Mouse (Mus musculus): ENCODE data around the gene Trim40.
"Not testable (repeated sequence)": the region's sequence is repeated elsewhere in the genome, so short reads cannot be mapped to it uniquely, and the experiment has no call there.

Trim40 gene

DNA sequence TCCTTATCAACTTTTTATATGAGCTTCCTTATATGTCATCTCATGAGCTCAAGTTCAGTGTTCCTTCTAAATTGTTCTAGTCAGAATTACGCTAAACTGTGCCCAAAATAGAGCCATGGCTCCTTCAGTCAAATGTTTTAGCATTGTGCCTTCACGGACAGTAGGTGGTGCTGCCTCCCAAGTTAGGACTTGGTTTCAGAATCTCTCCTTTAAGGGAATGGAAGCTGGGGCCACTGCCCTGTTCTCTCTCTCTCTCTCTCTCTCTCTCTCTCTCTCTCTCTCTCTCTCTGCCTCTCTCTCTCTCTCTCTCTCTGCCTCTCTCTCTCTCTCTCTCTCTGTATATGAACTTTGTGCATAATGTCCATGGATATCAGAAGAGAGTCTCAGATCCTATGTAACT is 2.4 kb upstream of the Trim40 start:
- DNase-seq = peak; percentile 66 to 67

DNA sequence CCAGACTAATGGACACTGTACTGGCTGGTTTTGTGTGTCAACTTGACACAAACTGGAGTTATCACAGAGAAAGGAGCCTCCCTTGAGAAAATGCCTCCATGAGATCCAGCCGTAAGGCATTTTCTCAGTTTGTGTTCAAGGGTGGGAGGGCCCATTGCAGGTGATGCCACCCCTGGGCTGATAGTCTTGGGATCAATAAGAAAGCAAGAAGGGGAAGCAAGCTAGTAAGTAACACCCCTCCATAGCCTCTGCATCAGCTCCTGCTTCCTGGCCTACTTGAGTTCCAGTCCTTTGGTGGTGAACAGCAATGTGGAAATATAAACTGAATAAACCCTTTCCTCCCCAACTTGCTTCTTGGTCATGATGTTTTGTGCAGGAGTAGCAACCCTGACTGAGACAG is 1.6 kb upstream of the Trim40 start:
- not testable (repeated sequence) for DNase-seq

DNA sequence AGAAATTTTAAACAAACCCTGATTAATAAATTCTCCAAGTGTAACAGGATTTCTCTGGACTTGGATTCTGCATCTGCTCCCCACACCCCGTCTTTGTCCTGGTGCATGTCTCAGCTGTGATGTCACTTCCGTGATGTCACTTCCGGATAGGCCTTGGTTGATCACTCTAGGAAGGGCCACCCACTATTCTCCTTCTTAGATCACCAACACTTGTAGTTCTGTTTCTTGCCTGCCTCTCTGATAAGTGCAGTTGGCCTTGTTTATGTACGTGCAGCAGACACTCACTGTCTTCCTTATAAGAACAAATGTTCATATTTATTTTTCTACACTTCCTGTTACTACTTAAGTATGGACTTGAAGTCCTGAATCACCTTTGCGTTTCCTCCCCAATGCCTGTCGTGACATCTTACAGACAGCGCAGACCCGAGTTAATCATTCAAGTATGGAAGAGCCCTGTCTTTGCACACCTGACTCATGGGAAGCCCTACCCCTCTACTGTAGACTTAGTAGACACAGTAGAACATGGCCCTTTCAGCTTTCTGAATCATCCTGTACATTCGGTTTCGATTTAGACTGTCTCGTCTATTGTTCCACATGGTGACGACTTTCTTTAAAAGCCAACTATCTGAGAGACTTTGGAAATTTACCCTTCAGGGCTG is 4.7 kb downstream of the Trim40 start:
- no peak for DNase-seq

DNA sequence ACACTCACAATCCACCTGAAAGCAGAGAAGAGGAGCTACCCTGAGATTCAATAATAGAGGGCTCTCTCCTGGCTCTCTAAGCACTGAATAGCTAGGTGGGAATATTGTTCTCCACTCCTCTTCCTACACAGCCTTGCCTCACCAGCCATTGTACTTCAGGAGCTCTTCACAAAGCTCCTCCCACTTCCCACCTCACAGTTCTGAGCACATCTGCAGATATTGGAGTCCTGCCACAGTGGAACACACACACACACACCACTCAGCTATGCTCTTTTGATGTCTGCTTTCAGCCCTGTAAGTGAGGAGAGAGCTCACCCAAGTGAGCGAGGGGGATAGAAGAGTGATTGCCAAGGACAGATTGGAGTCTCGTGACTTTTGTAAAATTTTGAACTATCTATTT is 6.6 kb downstream of the Trim40 start:
- DNase-seq = no peak

DNA sequence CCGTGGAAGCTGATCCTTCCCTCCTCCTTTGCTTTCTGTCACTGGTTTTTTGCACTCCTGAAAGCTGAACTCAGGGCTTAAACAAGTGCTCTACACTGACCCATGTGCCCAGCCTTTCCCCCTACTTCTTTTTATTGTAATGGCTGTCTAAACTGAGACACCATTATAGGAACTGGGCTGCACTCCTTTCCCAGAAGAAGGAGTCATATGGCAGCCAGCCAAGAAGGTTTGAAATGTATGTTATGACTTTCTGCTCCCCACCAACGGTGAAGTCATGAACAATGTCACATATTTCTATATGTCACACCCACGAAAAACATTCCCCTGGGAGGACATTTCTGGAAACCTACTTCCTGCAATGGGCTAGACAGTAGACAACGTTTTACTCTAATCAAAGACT is 15.3 kb downstream of the Trim40 start:
- no peak for DNase-seq

DNA sequence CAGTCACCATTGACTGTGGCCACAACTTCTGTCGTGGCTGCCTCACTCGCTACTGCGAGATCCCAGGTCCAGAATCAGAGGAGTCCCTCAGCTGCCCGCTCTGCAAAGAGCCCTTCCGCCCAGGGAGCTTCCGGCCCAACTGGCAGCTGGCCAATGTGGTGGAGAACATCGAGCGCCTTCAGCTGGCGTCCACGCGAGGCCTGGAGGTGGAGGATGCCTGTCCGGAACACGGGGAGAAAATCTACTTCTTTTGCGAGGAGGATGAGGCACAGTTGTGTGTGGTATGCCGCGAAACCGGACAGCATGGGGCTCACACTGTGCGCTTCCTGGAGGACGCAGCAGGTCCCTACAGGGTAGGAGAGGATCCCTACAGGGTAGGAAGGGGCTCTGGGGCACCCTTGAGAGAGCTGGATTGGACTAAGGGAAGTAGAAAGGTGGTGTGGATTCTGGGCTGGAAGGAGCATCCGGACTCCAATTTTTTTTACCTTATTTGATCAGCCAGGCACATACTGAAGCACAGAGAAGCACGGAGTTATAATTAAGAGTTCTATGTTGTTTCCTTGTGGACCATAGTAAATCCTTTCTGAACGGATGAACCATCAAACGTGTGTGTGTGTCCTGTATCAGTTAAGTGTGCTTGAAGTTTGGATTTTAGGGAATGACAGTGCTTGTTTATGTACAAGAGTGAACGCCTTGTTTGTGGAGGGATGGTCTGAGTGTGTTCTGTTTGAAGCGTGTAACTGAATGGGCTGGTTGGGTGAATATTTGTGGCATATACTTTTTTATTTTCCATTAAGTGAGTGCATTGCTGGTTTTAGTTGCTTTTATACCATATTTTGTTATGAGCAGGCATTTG is 19.7 kb downstream of the Trim40 start:
- DNase-seq = peak; percentile 61 to 64

DNA sequence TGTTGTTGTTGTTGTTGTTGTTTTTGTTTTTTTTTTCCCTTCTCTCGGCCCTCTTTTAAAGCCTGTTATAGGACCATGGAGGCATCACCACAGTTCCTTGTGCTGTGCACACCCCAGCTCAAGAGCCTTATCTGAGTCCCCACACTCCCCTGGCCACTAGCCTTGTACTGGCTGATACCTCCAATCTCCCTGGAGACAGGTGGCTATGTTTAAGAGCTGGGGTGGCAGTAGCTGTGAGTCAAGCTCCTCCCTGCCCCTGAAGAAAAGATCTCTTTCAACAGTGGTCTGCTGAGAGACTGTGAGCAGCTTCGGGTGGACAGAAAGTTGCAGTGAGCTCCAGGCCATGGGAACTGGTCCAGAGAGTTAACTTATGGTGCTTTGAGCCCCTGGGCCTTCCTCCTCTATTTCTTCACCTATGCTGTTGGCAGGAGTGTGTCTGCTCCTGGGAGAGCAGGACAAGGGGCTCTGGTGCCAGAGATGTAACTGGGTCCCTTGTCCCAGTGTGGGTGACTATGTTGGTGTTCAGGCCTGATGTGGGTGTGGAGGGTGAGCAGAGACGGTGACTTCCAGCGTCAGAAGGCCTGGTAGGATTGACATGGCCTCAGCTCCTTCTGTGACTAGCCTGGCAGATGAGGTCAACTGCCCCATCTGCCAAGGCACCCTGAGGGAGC is 20.5 kb downstream of the Trim40 start, which contains the start of gene Trim10:
Gene Trim10 (plus strand): TSS at position 291 of the 671 bp plus-strand sequence.
- DNase-seq = no peak

DNA sequence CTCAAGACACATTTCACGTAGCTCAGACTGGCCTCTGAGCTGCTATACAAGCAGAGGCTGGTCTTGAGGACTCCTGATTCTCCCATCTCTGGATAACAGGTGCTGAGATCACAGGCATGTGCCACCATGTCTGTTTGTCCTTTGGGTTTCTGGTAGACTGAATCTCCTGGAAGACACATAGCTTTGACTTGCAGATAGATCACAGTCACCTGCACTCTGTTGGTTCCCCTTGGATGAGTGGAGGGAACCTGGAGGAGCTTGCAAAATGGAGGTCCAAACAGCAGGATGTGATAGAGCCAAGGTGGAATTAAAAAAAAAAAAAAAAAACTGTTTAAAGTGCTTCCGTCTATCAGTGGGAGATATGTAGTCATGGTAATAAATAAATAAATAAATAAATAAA is 21.1 kb downstream of the Trim40 start:
- no peak for DNase-seq

DNA sequence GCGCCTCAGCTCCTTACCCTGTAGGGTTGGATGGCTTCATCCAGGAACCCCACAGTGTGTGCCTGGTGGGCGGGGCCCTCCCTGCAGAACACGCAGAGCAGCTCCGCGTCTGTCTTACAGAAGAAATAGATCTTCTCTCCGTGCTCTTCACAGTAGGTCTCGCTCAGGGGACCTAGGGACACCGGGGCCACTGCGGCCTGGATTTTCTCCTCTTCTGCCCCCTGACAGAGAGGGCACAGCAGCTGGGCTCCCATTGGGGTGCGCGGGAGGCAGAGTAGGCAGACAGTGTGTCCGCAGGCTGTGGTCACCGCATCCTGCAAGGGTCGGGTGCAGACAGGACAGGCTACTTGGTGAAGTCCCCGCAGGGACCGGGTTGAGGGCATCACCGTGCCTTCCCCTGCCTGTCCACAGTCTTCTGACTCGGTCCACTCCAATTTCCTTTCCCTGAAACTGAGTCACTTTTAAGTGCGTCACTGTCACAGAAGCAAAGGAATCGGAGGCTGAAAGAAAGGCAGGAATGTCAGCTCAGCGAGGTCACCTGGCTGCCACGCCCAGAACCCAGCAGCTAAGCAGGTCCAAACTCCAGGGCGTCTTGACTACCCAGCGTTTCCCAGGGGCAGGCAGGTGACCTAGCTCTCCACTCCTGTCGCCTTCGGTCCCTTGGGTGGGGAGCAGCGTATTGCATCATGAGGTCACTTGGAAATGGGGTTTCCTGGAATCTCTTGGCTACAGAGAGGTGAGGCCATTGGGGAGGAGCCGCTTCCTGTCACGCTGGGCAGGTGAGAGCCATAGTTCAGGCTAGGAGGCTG is 23.0 kb downstream of the Trim40 start, which contains the start of gene Trim15:
Gene Trim15 (minus strand): TSS at position 492 of the 809 bp plus-strand sequence.
- no peak for DNase-seq

DNA sequence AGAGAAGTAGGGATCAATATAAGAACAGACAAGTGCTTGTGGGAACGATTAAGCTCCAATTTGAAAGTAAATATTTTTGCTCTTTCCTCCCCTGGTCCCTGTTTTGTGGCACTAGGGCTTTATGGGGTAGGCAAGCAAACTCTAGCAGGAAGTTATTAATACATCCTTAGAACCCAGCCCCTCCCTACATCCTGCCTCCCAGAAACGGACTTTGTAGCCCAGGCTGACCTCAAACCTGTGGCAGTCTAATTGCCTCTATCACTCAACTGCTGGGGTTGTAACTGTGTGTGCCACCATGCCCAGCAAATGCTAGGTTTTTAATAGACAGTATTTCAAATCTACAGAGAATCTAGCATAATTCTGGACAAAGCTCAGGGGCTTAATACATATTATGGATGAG is 28.2 kb downstream of the Trim40 start:
- DNase-seq = no peak

DNA sequence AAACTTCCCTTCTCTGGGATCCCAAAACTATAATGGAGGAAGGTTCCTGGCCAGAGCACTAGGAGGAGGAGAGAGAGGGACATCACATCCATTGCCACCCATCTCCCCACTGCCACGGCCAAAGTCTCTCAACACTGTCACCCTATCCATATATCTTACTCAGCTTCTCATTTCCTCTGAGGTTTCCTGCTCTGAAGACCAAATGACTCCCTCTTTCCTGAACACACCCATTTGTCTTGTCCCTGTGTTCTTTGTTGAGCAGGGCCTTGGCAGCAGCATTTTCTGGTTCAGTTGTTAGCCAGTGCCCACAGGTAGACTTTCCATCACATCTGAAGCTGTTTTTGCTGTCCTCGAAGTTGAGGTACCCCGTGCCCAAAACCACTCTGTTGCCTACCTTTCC is 31.7 kb downstream of the Trim40 start:
- DNase-seq = no peak

DNA sequence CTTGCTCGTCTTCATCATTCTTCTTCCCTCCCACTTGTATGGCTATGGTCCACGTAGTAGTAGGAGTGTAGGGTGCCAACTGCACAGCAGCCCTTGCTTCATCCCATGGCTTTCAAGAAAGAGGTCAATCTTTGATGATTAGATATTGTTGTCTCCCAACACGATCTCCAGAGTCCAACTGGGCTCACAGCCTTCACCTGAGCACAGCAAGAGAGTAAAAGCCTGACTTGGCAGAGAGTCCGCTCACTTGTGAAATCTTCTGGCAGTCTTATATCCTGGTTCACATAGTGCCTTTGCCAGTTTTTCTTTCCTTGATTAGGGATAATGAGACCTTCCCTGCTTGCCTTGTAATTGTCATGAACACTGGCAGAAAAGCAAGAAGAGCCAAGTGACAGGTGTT is 33.7 kb downstream of the Trim40 start:
- no peak for DNase-seq

DNA sequence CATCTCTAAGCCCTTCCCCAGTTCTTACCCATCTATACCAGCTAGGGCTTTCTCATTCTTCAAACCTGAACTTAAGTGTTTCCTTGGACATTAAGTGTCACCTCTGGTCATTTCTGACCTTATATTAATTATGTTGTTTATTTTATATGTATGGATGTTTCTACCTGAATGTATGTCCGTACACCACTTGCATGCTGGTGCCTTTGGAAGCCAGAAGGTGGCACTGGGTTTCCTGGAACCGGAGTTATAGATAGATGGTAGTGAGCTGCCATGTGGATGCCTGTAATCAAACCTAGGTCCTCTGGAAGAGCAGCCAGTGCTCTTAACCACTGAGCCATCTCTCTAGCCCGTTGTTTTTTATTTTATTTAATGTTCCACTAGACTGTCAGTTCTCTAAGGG is 34.4 kb downstream of the Trim40 start:
- no peak for DNase-seq

DNA sequence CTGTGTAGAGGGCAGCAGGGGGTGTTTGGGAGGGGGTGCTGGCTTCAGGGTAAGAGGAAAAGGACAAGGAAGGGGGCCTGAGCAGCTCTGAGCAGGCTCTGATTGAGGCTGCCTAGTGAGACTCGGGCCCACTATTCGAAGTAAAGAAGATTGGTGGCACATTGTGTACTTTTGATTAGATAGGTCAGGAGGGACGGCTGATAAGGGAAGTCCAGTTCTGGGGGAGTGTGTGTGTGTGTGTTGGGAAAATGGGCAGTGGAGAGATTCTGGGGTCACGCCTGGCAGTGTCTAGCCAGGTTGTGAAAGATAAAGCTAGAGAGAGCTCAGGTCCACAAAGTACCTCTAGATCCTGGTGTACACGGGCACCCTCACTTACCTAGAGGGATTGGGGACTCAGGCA is 38.3 kb downstream of the Trim40 start:
- DNase-seq = no peak

DNA sequence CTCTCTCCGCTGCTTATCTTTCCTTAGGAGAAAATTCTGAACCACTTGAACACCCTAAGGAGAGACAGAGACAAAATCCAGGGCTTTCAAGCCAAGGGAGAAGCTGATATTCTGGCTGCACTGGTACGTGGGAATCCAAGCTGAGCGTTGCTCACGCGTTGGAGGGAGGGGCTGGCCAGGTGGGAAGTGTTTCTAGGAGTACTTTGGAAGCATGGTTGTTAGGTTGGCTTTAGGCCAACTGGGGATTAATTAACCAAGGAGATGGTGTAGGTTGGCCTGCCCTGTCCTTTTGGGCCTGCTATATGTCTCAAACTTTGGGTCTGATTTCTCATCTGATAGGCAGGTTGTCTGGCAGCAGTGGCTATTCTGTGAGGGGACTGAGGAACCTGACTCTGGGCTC is 38.7 kb downstream of the Trim40 start:
- no peak for DNase-seq

DNA sequence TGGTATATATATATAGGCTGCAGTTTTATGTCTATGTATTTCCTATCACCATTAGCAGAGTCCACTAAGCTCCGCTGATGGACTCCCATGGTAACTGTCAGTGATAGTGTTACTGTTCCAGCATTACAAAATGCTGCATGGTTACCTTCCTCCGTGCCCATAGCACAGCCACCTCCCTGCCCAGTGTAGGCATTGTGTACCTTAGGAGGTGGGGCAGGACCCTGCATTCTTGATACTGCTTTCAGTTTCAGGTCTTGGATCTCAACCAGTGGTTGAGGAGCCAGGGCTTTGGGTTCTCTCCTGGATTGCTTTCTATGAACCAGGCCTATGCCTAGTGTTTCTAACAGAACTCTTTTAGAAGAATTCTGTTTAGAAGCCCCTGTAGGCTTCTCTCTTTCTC is 39.9 kb downstream of the Trim40 start:
- DNase-seq = no peak

DNA sequence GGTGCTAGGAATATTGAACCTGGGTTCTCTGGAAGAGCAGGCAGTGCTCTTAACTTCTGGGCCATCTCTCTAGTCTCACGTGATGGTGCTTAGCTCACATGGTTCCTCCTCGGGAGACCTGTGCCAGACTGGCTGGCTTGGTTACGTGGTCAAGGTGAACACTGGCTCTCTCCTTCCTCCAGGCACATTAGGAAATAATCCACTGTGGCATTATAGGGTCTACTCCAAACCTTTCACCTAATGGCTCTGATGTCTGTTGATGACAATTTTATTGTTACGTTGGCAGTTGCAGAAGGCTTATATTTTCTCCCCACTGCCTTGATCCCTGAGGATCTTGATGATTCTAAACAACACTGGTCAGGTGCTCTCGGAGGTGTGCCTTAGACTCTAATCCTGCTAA is 41.0 kb downstream of the Trim40 start:
- no peak for DNase-seq

DNA sequence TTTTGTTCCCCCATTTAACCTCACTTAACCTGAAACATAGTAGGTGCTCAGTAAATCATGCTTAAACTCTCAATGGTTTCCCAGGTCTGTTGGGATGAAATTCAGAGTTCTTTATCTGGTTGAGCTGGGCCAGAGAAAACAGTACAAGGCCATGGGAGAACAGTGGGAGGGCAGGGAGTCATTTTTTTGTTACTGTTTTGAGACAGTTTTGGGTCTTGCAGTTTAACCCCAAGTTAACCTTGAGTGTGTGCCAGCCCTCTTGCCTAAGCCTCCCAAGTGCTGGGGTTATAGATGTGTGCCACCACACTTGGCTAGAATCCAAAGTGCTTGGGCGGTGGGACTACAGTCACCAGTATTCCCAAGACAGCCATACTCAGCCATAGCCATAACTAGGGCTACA is 45.2 kb downstream of the Trim40 start:
- no peak for DNase-seq

DNA sequence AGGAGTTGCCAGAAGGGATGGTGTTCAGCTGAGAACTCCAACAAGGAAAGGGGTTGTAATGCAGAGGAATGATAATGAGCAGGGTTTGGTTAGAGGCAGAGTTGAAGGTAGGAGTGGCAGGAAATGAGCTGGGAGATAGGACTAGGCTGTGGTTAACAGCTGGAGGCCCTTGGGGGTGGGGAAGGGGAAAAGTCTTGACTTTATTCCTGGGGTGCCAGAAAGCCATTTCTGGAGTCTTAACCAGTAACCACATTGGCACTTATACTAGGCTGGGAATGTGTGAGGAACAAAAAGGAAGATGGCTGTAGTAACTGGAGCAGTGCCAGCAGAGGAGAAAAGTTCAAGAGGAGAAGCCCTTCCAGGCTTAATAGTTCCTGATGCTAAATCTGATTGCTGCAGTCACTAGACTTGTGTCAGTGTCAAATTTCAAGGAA is 45.6 kb downstream of the Trim40 start:
- no peak for DNase-seq

DNA sequence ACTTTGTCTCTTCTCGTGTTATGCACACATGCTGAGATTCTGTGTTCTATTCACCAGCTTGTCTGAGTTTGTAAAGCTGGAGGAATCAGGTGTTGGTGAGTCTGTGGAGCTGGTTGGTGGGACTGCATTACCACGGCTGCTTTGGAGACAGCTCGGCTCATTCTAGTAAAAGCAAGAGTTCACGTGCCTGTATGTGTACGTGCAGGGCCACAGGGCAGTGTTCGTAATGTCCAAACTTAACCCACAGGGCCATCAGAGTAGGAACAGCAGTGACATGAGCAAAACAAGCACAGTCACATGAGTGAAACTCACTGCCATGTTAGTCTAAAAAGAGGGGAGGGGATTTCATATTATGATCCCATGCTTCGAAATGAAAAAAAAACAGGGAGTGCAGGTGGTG is 46.2 kb downstream of the Trim40 start:
- DNase-seq = no peak

DNA sequence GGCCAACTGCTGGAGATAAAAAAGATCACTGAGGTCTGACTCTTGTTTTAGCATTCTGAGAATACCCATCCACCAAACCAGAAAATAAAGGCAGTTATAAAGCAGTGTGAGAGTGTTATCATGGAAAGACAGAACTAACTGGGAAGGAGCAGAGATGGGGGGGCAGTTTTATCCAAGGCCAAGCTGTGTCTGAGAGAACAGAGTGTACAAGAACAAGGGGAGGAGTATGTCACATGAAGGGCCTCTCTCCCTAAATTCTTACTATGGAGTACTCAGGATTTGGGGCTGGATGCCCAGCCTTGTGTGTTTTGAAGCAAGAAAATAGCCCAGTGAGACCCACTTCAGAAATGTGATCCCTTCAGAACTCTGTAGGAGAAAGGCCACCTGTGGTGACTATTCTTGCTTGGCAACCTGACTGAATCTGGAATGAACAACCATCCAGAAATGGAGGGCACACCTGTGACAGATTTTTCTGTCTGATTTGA is 48.9 kb downstream of the Trim40 start:
- no peak for DNase-seq

DNA sequence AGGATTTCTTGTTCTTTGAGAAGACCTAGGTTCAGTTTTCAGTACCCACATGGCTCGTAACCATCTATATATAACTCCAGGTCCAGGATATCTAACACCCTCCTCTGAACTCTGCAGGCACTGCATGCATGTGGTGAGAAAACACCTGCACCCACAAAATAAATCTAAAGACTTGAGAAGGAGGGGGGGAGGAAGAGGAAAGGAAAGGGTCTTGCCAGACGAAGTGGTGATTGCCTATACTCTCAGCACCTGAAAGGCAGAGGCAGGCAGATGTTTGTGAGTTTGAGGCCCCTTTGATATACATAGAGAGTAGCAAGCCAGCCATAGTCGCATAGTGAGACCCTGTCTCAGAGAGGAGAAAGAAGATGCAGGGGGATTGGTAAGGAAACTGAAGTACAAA is 50.0 kb downstream of the Trim40 start:
- DNase-seq = no peak

DNA sequence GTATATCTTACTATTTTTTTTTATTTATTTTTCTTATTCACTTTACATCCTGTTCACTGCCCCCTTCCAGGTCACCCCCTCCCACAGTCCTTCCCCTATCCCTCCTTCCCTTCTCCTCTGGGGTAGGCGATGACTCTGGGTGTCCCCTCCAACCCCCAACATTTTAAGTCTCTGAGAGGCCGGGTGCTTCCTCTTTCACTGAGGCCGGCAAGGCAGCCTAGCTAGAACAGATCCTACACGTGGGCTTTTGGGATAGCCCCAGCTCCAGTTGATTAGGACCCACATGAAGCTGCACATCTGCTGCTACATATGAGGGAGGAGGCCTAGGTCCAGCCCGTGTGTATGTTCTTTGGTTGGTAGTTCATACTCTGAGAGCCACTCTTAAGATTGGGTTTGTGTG is 50.9 kb downstream of the Trim40 start:
- no peak for DNase-seq
